Mouse (Mus musculus) C2C12 (cell line): ENCODE measurements around the gene Usp32.

ENCODE experiments used
- CEBPB ChIP-seq: IDR thresholded peaks from one replicate; pipeline ENCODE4 v1.6.1; 2011; ENCODE audit warnings: low read depth, mild to moderate bottlenecking, control low read depth, moderate library complexity
- CTCF ChIP-seq: IDR thresholded peaks from one replicate; pipeline ENCODE4 v1.5.1; 2011; ENCODE audit not compliant: control insufficient read depth, insufficient read depth, insufficient read length
- MAX ChIP-seq: IDR thresholded peaks from one replicate; pipeline ENCODE4 v1.6.1; 2011; ENCODE audit warnings: mild to moderate bottlenecking, control low read depth
- MYOD1 ChIP-seq: IDR thresholded peaks from one replicate; pipeline ENCODE4 v1.6.1; 2011; ENCODE audit warnings: low read depth; ENCODE audit not compliant: control insufficient read depth, insufficient read length
- MYOG ChIP-seq: IDR thresholded peaks from one replicate; pipeline ENCODE4 v1.6.1; 2011; ENCODE audit not compliant: control insufficient read depth, insufficient read length; ENCODE audit errors: extremely low read depth
- USF1 ChIP-seq: IDR thresholded peaks from one replicate; pipeline ENCODE4 v1.6.1; 2011; ENCODE audit warnings: low read depth, mild to moderate bottlenecking, control low read depth, moderate library complexity

GRCm38 (mm10) chr11:84976706-84977105 is 163.3 kb downstream of the Usp32 start:
- TF ChIP-seq CTCF (no peak), MYOD1 (no peak), CEBPB (no peak), MAX (no peak), USF1 (no peak), MYOG (no peak)
